Mouse (Mus musculus): ENCODE data around the gene Fosl2.

DNA sequence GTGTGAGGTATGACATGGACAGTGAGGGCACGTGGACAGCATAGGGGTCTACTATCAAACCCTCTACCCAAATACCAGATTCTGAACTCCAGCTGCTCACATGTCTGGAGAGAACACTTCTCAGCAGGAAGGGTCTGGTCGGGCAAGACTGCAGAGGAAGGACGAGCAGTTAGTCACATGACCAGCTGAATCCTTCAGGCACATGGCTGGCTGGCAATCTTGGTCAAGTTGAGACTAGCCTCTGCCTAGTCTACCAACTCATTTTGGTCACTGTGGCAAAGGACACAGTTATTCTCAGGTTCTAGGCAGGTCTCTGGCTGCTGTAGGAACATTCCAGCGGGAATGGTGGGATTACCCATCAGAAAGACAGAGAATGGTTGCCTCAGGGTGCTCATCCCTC is 42.1 kb downstream of the Fosl2 start:
- TF ChIP-seq CTCF (conservative IDR thresholded peaks at IDR 0.05; ENCODE audit: low read length) (no peak), POU5F1 (IDR thresholded peaks at IDR 0.05; ENCODE audit: borderline replicate concordance, low read length) (no peak)

Measured in E14TG2a.4 (cell line).